Mouse (Mus musculus): ENCODE measurements at regions not wholly inside any gene's neighbourhood (a gene's known extent, or its start where the extent isn't known, plus 50 kb on each side); places are given as distances from the start of the nearest gene placed in this dataset.

DNA sequence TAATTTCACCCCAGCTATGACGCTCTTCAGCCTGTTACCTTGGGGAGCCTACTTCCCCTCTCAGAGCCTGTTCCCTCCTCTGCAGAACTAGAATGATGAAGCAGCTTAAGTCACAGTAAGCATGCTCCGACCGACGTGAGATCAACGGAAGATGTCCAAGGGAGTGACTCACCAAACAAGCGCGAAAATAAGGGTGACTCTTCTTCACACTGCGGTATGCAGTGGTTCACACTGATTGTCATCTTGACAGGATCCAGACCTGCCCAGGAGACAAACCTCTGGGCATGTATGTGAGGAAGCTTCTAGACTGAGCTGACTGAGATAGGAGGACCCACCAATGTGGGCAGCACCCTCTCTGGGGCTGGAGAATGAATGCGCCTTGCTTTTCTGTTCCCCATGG is 116.3 kb upstream of the Tpm1 start:
- Histone ChIP-seq H3K9me3 (ENCODE audit: control insufficient read depth, low read length) (no peaks in the 10 kb centered on the region), H3K4me1 (replicated peaks; ENCODE audit: control insufficient read depth, insufficient read depth, low read length) (no peaks in the 10 kb centered on the region), H3K36me3 (replicated peaks; ENCODE audit: control insufficient read depth, insufficient read depth) (no peaks in the 10 kb centered on the region), H3K4me3 (replicated peaks; ENCODE audit: low read length) (no peak overlapping the region), H3K4me2 (replicated peaks) (no peak overlapping the region), H3K27ac (no peak overlapping the region), H3K27me3 (ENCODE audit: control insufficient read depth, insufficient read depth, low read length) (no peaks in the 10 kb centered on the region), H3K9ac (no peak overlapping the region)
- WGBS, result 94% methylated on average over 9 of the region's 9 CpGs
- ATAC-seq (ENCODE audit: low FRiP score) (no peak), DNase-seq (ENCODE audit: low spot score) (no peak)

DNA sequence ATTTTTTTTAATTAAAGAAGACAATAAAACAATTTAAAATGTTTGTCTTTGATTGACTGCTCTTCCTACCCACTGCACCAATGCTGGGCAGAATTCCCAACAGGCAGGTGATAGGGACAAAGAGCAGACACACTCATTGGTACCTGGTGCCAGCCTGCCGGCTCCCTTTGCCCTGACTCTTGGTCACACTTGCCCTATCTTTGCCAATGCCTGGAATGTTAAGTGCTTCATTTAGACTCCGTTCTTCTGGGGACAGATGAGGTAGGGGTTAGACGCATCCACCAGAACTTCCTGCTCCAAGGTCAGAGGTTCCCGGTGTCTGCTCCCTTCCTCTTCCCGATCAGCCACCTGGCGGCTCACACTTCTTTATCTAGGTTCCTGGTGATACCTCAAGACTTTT is 114.5 kb upstream of the Tpm1 start:
- Histone ChIP-seq H3K27ac (no peak overlapping the region), H3K36me3 (replicated peaks; ENCODE audit: control insufficient read depth, insufficient read depth) (no peaks in the 10 kb centered on the region), H3K4me3 (replicated peaks; ENCODE audit: low read length) (no peak overlapping the region), H3K27me3 (ENCODE audit: control insufficient read depth, insufficient read depth, low read length) (no peaks in the 10 kb centered on the region), H3K4me2 (replicated peaks) (no peak overlapping the region), H3K9me3 (ENCODE audit: control insufficient read depth, low read length) (no peaks in the 10 kb centered on the region), H3K4me1 (replicated peaks; ENCODE audit: control insufficient read depth, insufficient read depth, low read length) (no peaks in the 10 kb centered on the region), H3K9ac (no peak overlapping the region)
- ATAC-seq (ENCODE audit: low FRiP score), result no peak
- DNase-seq (ENCODE audit: low spot score), result no peak
- 80% methylated on average over 6 of the region's 6 CpGs for WGBS

DNA sequence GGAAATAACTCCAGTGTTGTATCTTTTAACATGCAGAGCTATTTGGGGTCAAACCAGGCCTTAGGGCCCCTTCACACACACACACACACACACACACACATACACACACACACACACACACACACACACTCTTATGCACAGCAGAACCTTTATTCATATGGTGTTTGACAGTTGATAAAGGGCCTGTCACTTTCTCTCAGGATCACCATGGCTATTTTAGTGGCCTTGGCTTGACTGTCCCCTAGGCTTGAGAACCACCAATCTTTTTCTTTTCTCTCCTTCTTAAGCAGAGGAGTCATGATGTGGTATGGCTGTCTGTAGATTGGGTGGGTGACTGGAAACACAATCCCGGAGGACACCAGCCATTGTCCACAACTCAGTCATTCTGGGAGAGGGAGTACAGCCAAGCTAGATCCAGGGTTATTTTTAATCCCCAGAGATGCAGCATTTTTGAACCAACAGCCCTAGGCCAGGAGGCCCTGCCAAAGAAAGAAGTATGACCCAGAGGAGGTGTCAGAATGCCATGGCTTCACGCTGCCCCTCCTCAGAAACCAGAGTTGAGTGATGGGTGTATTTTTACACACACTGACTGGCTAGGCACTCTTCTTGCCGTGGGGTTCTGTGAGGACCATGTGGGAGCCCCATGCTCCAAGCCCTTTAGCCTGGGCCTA is 111.7 kb upstream of the Tpm1 start:
- Histone ChIP-seq H3K27me3 (ENCODE audit: control insufficient read depth, insufficient read depth, low read length) (no peaks in the 10 kb centered on the region), H3K36me3 (replicated peaks; ENCODE audit: control insufficient read depth, insufficient read depth) (no peaks in the 10 kb centered on the region)
- WGBS, result 85% methylated on average over 3 of the region's 3 CpGs

GRCm38 (mm10) chr9:67160350-67160749 is 111.1 kb upstream of the Tpm1 start:
- no peaks in the 10 kb centered on the region for H3K9me3 ChIP-seq (ENCODE audit: control insufficient read depth, low read length)
- DNase-seq (ENCODE audit: low spot score) (no peak), ATAC-seq (ENCODE audit: low FRiP score) (no peak)
- no peak overlapping the region for H3K4me3 ChIP-seq (replicated peaks; ENCODE audit: low read length)
- H3K27ac ChIP-seq, result no peak overlapping the region
- no peaks in the 10 kb centered on the region for H3K27me3 ChIP-seq (ENCODE audit: control insufficient read depth, insufficient read depth, low read length)
- no peaks in the 10 kb centered on the region for H3K4me1 ChIP-seq (replicated peaks; ENCODE audit: control insufficient read depth, insufficient read depth, low read length)
- no peak overlapping the region for H3K4me2 ChIP-seq (replicated peaks)
- H3K36me3 ChIP-seq (replicated peaks; ENCODE audit: control insufficient read depth, insufficient read depth), result no peaks in the 10 kb centered on the region
- no peak overlapping the region for H3K9ac ChIP-seq
- 95% methylated on average over 5 of the region's 5 CpGs for WGBS

More for the DNA sequence above, 111.7 kb upstream of the Tpm1 start:
- DNase-seq (ENCODE audit: low spot score) (no peak), ATAC-seq (ENCODE audit: low FRiP score) (no peak)
- Histone ChIP-seq H3K9me3 (ENCODE audit: control insufficient read depth, low read length) (no peaks in the 10 kb centered on the region), H3K4me1 (replicated peaks; ENCODE audit: control insufficient read depth, insufficient read depth, low read length) (no peaks in the 10 kb centered on the region), H3K4me3 (replicated peaks; ENCODE audit: low read length) (no peak overlapping the region), H3K27ac (no peak overlapping the region), H3K9ac (no peak overlapping the region), H3K4me2 (replicated peaks) (no peak overlapping the region)

DNA sequence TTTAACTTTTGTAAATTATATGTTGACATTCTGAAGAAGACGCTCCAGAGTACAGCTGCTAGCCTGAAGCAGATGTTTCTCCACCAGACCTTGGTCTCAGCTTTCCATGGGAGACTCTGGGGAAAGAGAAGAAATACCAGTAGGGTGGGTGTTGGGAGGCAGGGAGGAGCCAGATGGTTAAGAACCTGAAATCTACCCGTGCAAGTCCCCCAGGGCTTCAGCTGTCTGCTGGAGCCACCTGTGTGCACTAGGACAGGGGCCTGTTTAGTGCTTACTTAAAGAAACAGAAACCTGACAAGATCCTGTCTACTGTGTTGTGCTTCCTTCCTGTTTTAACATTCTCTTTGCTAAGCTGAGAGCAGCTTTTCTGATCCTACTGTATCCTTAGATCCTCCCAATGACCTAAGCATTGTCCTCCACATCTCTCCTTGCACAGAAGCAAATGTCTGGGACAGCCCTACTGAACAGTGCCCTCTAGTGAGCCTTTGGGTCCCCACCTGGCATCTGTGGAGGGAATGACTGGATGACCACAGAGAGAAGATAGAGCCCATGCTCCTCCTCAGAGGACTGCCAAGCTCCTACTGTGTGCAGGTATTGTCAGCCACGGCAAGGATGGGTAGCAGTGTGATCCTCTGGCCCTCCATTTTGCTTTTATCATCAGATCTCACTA is 107.5 kb upstream of the Tpm1 start:
- no peak for DNase-seq (ENCODE audit: low spot score)
- no peak overlapping the region for H3K9ac ChIP-seq
- H3K27me3 ChIP-seq (ENCODE audit: control insufficient read depth, insufficient read depth, low read length), result no peaks in the 10 kb centered on the region
- H3K36me3 ChIP-seq (replicated peaks; ENCODE audit: control insufficient read depth, insufficient read depth), result no peaks in the 10 kb centered on the region
- no peak overlapping the region for H3K27ac ChIP-seq
- H3K4me2 ChIP-seq (replicated peaks), result no peak overlapping the region
- WGBS, result 64% methylated on average over 3 of the region's 3 CpGs
- no peaks in the 10 kb centered on the region for H3K9me3 ChIP-seq (ENCODE audit: control insufficient read depth, low read length)
- H3K4me1 ChIP-seq (replicated peaks; ENCODE audit: control insufficient read depth, insufficient read depth, low read length), result no peaks in the 10 kb centered on the region
- ATAC-seq (ENCODE audit: low FRiP score), result no peak
- H3K4me3 ChIP-seq (replicated peaks; ENCODE audit: low read length), result no peak overlapping the region

- 84% methylated on average over 6 of the region's 6 CpGs for WGBS
Measured at GRCm38 (mm10) chr9:67154062-67154461, 104.9 kb upstream of the Tpm1 start.

DNA sequence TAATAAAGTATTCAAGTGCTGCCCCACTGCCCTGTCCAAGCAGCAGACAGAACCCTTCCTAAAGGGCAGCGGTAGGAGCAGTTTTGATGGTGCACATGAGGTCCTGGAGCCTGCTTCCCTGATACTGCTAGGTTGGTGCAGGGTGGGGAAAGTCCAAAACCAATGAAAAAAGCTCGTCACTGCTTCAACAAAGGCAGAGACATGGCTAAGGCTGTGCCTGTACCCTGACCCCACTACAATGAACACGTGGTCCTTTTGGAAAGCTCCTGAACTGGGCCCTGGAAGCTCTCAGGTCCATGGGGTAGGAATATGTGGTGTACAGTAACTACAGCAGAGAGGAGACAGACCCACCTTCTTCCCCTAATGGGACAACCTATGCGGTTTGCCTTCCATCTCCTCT is 104.1 kb upstream of the Tpm1 start:
- no peak overlapping the region for H3K27ac ChIP-seq
- H3K27me3 ChIP-seq (ENCODE audit: control insufficient read depth, insufficient read depth, low read length), result no peaks in the 10 kb centered on the region
- no peaks in the 10 kb centered on the region for H3K36me3 ChIP-seq (replicated peaks; ENCODE audit: control insufficient read depth, insufficient read depth)
- H3K4me1 ChIP-seq (replicated peaks; ENCODE audit: control insufficient read depth, insufficient read depth, low read length), result no peaks in the 10 kb centered on the region
- no peak overlapping the region for H3K4me3 ChIP-seq (replicated peaks; ENCODE audit: low read length)
- H3K9me3 ChIP-seq (ENCODE audit: control insufficient read depth, low read length), result no peaks in the 10 kb centered on the region
- H3K9ac ChIP-seq, result no peak overlapping the region
- H3K4me2 ChIP-seq (replicated peaks), result no peak overlapping the region
- DNase-seq (ENCODE audit: low spot score) (no peak), ATAC-seq (ENCODE audit: low FRiP score) (no peak)
- 91% methylated on average over 4 of the region's 4 CpGs for WGBS

More at GRCm38 (mm10) chr9:67154062-67154461, 104.9 kb upstream of the Tpm1 start:
- ATAC-seq (ENCODE audit: low FRiP score) (no peak), DNase-seq (ENCODE audit: low spot score) (no peak)
- no peak overlapping the region for H3K4me3 ChIP-seq (replicated peaks; ENCODE audit: low read length)
- no peaks in the 10 kb centered on the region for H3K4me1 ChIP-seq (replicated peaks; ENCODE audit: control insufficient read depth, insufficient read depth, low read length)
- H3K27ac ChIP-seq, result no peak overlapping the region
- H3K9me3 ChIP-seq (ENCODE audit: control insufficient read depth, low read length), result no peaks in the 10 kb centered on the region
- H3K4me2 ChIP-seq (replicated peaks), result no peak overlapping the region
- no peaks in the 10 kb centered on the region for H3K27me3 ChIP-seq (ENCODE audit: control insufficient read depth, insufficient read depth, low read length)
- H3K9ac ChIP-seq, result no peak overlapping the region
- no peaks in the 10 kb centered on the region for H3K36me3 ChIP-seq (replicated peaks; ENCODE audit: control insufficient read depth, insufficient read depth)

DNA sequence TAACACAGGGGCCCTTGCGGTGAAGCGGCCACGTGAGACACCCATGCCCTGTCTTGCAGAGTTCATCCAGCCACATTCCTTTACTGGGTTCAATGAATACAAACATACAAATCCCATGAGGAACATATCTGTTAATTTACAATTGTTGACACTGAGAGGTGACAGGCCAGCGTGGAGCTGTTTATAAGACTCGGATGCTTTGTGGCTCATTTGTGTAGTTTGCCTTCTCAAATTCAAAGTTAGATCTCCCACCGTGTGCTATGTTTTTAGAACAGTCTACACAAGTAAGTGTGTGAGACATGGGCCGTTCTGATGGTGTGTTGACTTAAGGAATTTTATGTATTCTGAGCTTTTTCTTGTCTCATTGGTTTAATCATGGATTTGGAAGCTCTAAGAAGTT is 98.5 kb upstream of the Tpm1 start:
- WGBS, result 84% methylated on average over 7 of the region's 7 CpGs
- no peaks in the 10 kb centered on the region for H3K27me3 ChIP-seq (ENCODE audit: control insufficient read depth, insufficient read depth, low read length)
- H3K4me1 ChIP-seq (replicated peaks; ENCODE audit: control insufficient read depth, insufficient read depth, low read length), result no peaks in the 10 kb centered on the region
- no peak overlapping the region for H3K4me2 ChIP-seq (replicated peaks)
- no peak overlapping the region for H3K27ac ChIP-seq
- DNase-seq (ENCODE audit: low spot score) (no peak), ATAC-seq (ENCODE audit: low FRiP score) (no peak)
- no peaks in the 10 kb centered on the region for H3K36me3 ChIP-seq (replicated peaks; ENCODE audit: control insufficient read depth, insufficient read depth)
- H3K4me3 ChIP-seq (replicated peaks; ENCODE audit: low read length), result no peak overlapping the region
- no peak overlapping the region for H3K9ac ChIP-seq
- H3K9me3 ChIP-seq (ENCODE audit: control insufficient read depth, low read length), result no peaks in the 10 kb centered on the region

GRCm38 (mm10) chr9:67145392-67145791 is 96.2 kb upstream of the Tpm1 start:
- ATAC-seq (ENCODE audit: low FRiP score), result no peak
- H3K9me3 ChIP-seq (ENCODE audit: control insufficient read depth, low read length), result no peaks in the 10 kb centered on the region
- DNase-seq (ENCODE audit: low spot score), result no peak
- WGBS, result 92% methylated on average over 6 of the region's 6 CpGs
- H3K4me1 ChIP-seq (replicated peaks; ENCODE audit: control insufficient read depth, insufficient read depth, low read length), result no peaks in the 10 kb centered on the region
- no peak overlapping the region for H3K27ac ChIP-seq
- H3K4me2 ChIP-seq (replicated peaks), result no peak overlapping the region
- H3K36me3 ChIP-seq (replicated peaks; ENCODE audit: control insufficient read depth, insufficient read depth), result no peaks in the 10 kb centered on the region
- no peak overlapping the region for H3K9ac ChIP-seq
- no peaks in the 10 kb centered on the region for H3K27me3 ChIP-seq (ENCODE audit: control insufficient read depth, insufficient read depth, low read length)
- H3K4me3 ChIP-seq (replicated peaks; ENCODE audit: low read length), result no peak overlapping the region

DNA sequence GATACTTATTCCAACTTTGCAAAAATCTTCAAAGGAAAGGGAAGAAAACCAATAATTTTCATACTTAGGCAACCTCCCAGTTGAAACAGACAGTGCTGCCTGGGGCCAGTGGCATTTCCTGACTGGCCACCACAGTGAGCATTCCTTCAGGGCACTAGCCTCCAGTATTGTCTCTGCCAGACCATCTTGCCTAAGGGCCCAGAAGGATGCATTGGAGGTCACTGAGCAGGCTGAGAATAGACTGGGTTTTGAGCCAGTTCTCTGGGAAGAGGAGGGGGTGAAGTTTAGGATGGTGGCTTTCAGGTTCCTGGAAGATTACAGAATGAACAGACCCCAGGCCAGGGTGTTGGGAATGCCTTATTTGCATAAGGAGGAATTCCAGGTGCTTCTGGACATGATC is 95.3 kb upstream of the Tpm1 start:
- H3K27ac ChIP-seq, result no peak overlapping the region
- H3K36me3 ChIP-seq (replicated peaks; ENCODE audit: control insufficient read depth, insufficient read depth), result no peaks in the 10 kb centered on the region
- DNase-seq (ENCODE audit: low spot score) (no peak), ATAC-seq (ENCODE audit: low FRiP score) (no peak)
- H3K4me1 ChIP-seq (replicated peaks; ENCODE audit: control insufficient read depth, insufficient read depth, low read length), result no peaks in the 10 kb centered on the region
- no peaks in the 10 kb centered on the region for H3K27me3 ChIP-seq (ENCODE audit: control insufficient read depth, insufficient read depth, low read length)
- no peak overlapping the region for H3K4me2 ChIP-seq (replicated peaks)
- H3K9ac ChIP-seq, result no peak overlapping the region
- H3K9me3 ChIP-seq (ENCODE audit: control insufficient read depth, low read length), result no peaks in the 10 kb centered on the region
- H3K4me3 ChIP-seq (replicated peaks; ENCODE audit: low read length), result no peak overlapping the region

Data from hindbrain, embryonic 14.5 days (tissue).